Mouse (Mus musculus): Measurements from ENCODE around the gene Frat1. TPM values are rescaled to one million over a fixed set of nuclear protein-coding genes. Genes with fewer than 3 reads are reported as not detected.

Frat1 gene
- polyA plus RNA-seq, 1 experiment from 2014 or later = 30.9 TPM

DNA sequence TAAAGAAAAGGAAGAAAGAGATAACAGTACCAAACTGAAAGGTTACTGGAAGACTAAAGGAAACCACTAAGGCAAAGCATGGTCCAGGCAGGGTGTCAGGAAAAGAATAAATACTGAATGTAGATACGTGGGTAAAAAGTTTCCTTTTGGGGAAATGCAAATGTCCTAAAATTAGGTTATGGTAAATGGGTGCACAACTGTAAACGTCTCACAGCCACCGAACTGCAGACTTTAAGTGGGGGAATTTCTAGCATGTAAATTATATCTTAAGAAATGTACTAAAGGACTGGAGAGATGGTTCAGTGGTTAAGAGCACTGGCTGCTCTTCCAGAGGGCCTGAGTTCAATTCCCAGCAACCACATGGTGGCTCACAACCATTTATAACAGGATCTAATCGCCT is 11.0 kb upstream of the Frat1 start:
- H3K9me3 ChIP-seq = no peaks in the 10 kb centered on the region
- no peaks in the 10 kb centered on the region for H3K4me1 ChIP-seq
- no peak overlapping the region for H3K9ac ChIP-seq
- no peak overlapping the region for H3K4me2 ChIP-seq
- 83% methylated on average over 4 of the region's 4 CpGs for WGBS
- H3K4me3 ChIP-seq = no peak overlapping the region
- no peak for ATAC-seq (replicated peaks)
- no peaks in the 10 kb centered on the region for H3K27me3 ChIP-seq (replicated peaks)
- no peaks in the 10 kb centered on the region for H3K36me3 ChIP-seq (replicated peaks)
- H3K27ac ChIP-seq = no peak overlapping the region

DNA sequence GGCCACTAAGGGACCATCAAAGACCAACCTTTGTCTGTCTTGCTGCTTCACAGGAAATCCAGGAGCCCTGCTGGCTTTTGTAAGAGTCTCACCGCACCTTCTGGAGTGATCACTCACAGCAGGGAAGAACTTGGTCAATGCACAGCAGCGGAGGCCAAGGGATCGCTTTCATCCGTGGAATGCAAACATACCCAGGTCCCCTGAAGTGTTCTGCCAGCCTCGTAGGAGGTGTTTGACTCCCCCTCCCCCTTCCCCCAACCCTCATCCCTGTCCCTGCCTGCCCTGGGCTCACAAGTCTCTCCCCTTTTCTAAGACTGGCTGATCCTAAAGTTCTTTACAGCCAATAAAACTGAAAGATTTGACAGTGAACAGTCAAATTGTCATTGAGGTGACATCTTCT is 8.3 kb upstream of the Frat1 start:
- Histone ChIP-seq H3K27ac (no peak overlapping the region), H3K4me1 (no peaks in the 10 kb centered on the region), H3K9me3 (no peaks in the 10 kb centered on the region), H3K27me3 (replicated peaks) (no peaks in the 10 kb centered on the region), H3K9ac (no peak overlapping the region), H3K36me3 (replicated peaks) (no peaks in the 10 kb centered on the region), H3K4me3 (no peak overlapping the region), H3K4me2 (no peak overlapping the region)
- 7% methylated on average over 5 of the region's 5 CpGs for WGBS
- ATAC-seq (replicated peaks) = no peak

DNA sequence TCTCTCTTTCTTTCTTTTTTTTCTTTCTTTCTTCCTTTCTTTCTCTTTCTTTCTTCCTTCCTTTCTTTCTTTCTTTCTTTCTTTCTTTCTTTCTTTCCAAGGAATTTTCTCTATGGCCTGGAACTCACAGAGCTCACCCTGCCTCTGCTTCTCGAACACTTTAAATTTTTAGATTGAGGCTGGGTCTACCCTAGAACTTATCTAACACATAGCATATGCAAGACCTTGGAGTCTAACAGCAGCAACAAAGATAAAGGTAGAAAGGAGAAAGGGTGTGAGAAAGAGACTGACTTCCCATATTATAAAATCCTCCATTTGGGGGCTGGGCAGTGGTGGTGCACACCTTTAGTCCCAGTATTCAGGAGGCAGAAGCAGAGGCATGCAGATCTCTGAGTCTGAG is 7.2 kb upstream of the Frat1 start:
- 93% methylated on average over 1 of the region's 1 CpGs for WGBS

GRCm38 (mm10) chr19:41824950-41825349 is 4.8 kb upstream of the Frat1 start:
- WGBS = 90% methylated on average over 5 of the region's 5 CpGs

More for the DNA sequence above, 7.2 kb upstream of the Frat1 start:
- no peaks in the 10 kb centered on the region for H3K27me3 ChIP-seq (replicated peaks)
- no peak overlapping the region for H3K4me2 ChIP-seq
- ATAC-seq (replicated peaks) = no peak
- no peak overlapping the region for H3K9ac ChIP-seq
- H3K4me3 ChIP-seq = no peak overlapping the region
- no peaks in the 10 kb centered on the region for H3K4me1 ChIP-seq
- no peaks in the 10 kb centered on the region for H3K9me3 ChIP-seq
- no peak overlapping the region for H3K27ac ChIP-seq
- no peaks in the 10 kb centered on the region for H3K36me3 ChIP-seq (replicated peaks)

GRCm38 (mm10) chr19:41826529-41826928 is 3.2 kb upstream of the Frat1 start:
- Histone ChIP-seq H3K27ac (no peak overlapping the region), H3K4me3 (no peak overlapping the region), H3K4me1 (peaks cover 4% of the 10 kb centered on the region), H3K9me3 (no peaks in the 10 kb centered on the region), H3K36me3 (replicated peaks) (no peaks in the 10 kb centered on the region), H3K4me2 (no peak overlapping the region), H3K27me3 (replicated peaks) (no peaks in the 10 kb centered on the region), H3K9ac (no peak overlapping the region)
- 92% methylated on average over 3 of the region's 3 CpGs for WGBS
- ATAC-seq (replicated peaks) = no peak

More at GRCm38 (mm10) chr19:41824950-41825349, 4.8 kb upstream of the Frat1 start:
- H3K27me3 ChIP-seq (replicated peaks) = no peaks in the 10 kb centered on the region
- no peaks in the 10 kb centered on the region for H3K36me3 ChIP-seq (replicated peaks)
- H3K27ac ChIP-seq = no peak overlapping the region
- H3K4me1 ChIP-seq = no peaks in the 10 kb centered on the region
- ATAC-seq (replicated peaks) = no peak
- no peak overlapping the region for H3K4me2 ChIP-seq
- H3K9me3 ChIP-seq = no peaks in the 10 kb centered on the region
- no peak overlapping the region for H3K9ac ChIP-seq
- no peak overlapping the region for H3K4me3 ChIP-seq

DNA sequence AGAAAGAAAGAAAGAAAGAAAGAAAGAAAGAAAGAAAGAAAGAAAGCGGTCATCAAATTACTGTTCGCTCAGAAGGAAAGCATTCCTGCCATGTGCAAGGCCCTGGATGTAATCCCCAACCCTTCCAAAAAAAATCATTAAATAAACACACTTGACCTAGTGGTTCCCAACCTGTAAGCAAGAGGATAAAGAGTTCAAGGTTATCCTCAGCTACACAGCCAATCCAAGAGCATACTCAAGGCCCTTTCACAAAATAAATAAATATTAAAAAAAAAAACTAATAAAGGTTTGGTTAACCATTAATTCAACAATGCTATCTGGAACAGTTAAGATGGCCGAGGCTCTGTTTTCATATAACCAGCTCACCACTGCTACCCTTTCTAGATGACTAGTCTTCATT is 829 bp upstream of the Frat1 start:
- H3K4me3 ChIP-seq = peak overlapping the region; percentile 76
- H3K4me1 ChIP-seq = peaks cover 26% of the 10 kb centered on the region
- H3K27me3 ChIP-seq (replicated peaks) = no peaks in the 10 kb centered on the region
- 68% methylated on average over 3 of the region's 3 CpGs for WGBS
- H3K9ac ChIP-seq = peak overlapping the region; percentile 56
- H3K4me2 ChIP-seq = peak overlapping the region; percentile 94
- ATAC-seq (replicated peaks) = no peak
- no peaks in the 10 kb centered on the region for H3K36me3 ChIP-seq (replicated peaks)
- no peaks in the 10 kb centered on the region for H3K9me3 ChIP-seq
- peak overlapping the region; percentile 95 for H3K27ac ChIP-seq

GRCm38 (mm10) chr19:41830106-41831031 is 599 bp downstream of the Frat1 start:
- Histone ChIP-seq H3K36me3 (replicated peaks) (no peaks in the 10 kb centered on the region), H3K4me3 (peak overlapping the region; percentile 76), H3K27me3 (replicated peaks) (no peaks in the 10 kb centered on the region), H3K9me3 (no peaks in the 10 kb centered on the region), H3K9ac (peak overlapping the region; percentile 56), H3K27ac (peak overlapping the region; percentile 95), H3K4me1 (peaks cover 32% of the 10 kb centered on the region), H3K4me2 (peak overlapping the region; percentile 94)
- WGBS = under 1% methylated on average over 84 of the region's 112 CpGs
- peak; percentile 67 for ATAC-seq (replicated peaks)

DNA sequence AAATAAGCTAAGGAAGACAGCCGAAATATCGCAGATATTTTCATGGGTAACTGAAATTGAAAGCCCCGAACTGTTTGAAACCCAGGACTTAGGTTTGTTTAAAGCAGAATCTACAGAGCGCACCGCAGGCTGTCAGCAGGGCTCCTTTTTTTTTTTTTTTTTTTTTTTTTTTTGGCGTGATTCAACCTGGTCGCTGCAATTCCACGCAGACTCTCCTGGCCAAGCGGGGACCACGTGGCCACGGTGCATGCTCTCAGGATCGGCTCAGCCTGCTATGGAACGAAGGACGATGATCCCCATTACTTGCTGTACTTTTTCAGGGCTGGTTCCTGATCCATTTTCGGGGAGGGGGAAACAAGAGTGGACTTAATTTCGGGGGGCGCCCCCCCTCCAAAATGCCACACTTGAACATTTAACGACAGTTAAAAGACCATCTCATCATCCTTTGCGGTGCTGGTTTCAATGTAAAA is 1.4 kb downstream of the Frat1 start:
- peak overlapping the region; percentile 95 for H3K27ac ChIP-seq
- under 1% methylated on average over 19 of the region's 19 CpGs for WGBS

GRCm38 (mm10) chr19:41831718-41832391 is 2.1 kb downstream of the Frat1 start:
- WGBS = 7% methylated on average over 14 of the region's 14 CpGs
- H3K27me3 ChIP-seq (replicated peaks) = no peaks in the 10 kb centered on the region
- no peaks in the 10 kb centered on the region for H3K9me3 ChIP-seq
- no peak for ATAC-seq (replicated peaks)
- H3K27ac ChIP-seq = peak overlapping the region; percentile 1; the same call in 1 of the 2 replicates
- no peaks in the 10 kb centered on the region for H3K36me3 ChIP-seq (replicated peaks)
- peak overlapping the region; percentile 76 for H3K4me3 ChIP-seq
- H3K9ac ChIP-seq = peak overlapping the region; percentile 23
- peak overlapping the region; percentile 94 for H3K4me2 ChIP-seq
- H3K4me1 ChIP-seq = peaks cover 45% of the 10 kb centered on the region

More for the DNA sequence above, 1.4 kb downstream of the Frat1 start:
- Histone ChIP-seq H3K4me2 (peak overlapping the region; percentile 94), H3K9ac (peak overlapping the region; percentile 56), H3K4me1 (peaks cover 40% of the 10 kb centered on the region), H3K36me3 (replicated peaks) (no peaks in the 10 kb centered on the region), H3K27me3 (replicated peaks) (no peaks in the 10 kb centered on the region), H3K4me3 (peak overlapping the region; percentile 76), H3K9me3 (no peaks in the 10 kb centered on the region)
- no peak for ATAC-seq (replicated peaks)

DNA sequence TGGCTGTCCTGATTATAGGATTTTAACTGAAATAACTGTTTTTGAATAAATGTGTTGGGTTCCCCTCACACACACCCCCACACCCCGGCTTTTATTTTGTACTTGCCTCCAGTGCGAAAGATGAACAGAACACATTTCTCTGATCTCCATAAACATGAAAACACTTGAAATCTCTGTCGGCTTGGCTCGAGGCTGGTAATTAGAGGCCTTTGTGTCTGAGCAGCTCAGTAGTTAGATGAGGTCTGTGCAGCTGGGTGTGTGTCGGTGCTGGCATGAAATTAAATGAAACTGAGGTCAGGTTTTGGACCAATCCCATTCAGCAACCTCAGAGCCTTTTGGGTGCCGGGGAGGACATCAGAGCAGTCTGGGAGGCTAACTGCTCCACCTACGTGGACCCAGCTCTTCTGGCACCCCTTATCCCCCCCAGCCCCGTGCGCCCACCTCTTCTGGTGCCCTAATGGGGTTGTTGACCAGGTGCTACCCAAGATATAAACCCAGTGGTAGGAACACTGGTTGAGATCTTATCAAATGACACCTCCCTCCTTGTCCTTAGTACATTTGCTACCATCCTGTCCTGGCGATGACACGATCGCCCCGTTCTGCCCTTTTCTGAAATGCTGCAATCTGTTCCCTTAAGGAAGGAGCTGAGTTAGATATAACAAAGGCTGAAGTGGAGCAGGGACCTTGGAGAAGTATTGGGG is 2.9 kb downstream of the Frat1 start:
- no peak overlapping the region for H3K27ac ChIP-seq
- peak overlapping the region; percentile 3 for H3K9ac ChIP-seq
- peak overlapping the region; percentile 94 for H3K4me2 ChIP-seq
- H3K36me3 ChIP-seq (replicated peaks) = no peaks in the 10 kb centered on the region
- H3K27me3 ChIP-seq (replicated peaks) = no peaks in the 10 kb centered on the region
- peaks cover 45% of the 10 kb centered on the region for H3K4me1 ChIP-seq
- H3K9me3 ChIP-seq = no peaks in the 10 kb centered on the region
- ATAC-seq (replicated peaks) = no peak
- peak overlapping the region; percentile 76 for H3K4me3 ChIP-seq
- 61% methylated on average over 13 of the region's 13 CpGs for WGBS

DNA sequence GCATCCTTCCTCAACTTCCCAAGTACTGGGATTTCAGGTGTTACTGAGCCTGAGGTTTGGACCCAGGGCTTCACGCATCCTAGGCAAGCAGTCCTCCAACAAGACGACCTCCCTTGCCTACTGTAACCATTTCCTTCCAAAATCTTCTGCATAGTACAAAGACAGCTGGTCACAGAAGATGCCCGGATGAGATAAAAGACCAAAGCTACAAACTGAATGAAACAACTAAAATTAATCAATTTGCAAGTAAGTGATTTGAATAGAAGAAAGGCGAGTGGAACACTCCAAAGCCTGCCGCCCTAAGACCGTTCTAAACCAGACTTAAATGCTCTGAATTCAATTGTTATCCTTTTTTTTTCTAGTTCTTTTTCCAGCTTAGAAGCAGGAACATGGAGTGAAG is 5.6 kb downstream of the Frat1 start:
- Histone ChIP-seq H3K9ac (no peak overlapping the region), H3K4me1 (peaks cover 45% of the 10 kb centered on the region), H3K4me3 (no peak overlapping the region), H3K36me3 (replicated peaks) (no peaks in the 10 kb centered on the region), H3K27me3 (replicated peaks) (no peaks in the 10 kb centered on the region), H3K9me3 (no peaks in the 10 kb centered on the region), H3K27ac (peak overlapping the region; percentile 66), H3K4me2 (peak overlapping the region; percentile 43)
- no peak for ATAC-seq (replicated peaks)
- WGBS = 41% methylated on average over 6 of the region's 6 CpGs

GRCm38 (mm10) chr19:41835816-41836215 is 6.0 kb downstream of the Frat1 start:
- peak overlapping the region; percentile 72 for H3K27ac ChIP-seq
- 3% methylated on average over 6 of the region's 6 CpGs for WGBS
- peak; percentile 72 for ATAC-seq (replicated peaks)
- H3K4me3 ChIP-seq = peak overlapping the region; percentile 13; the same call in 1 of the 2 replicates
- H3K9me3 ChIP-seq = no peaks in the 10 kb centered on the region
- peaks cover 45% of the 10 kb centered on the region for H3K4me1 ChIP-seq
- peak overlapping the region; percentile 43 for H3K4me2 ChIP-seq
- H3K36me3 ChIP-seq (replicated peaks) = no peaks in the 10 kb centered on the region
- H3K27me3 ChIP-seq (replicated peaks) = no peaks in the 10 kb centered on the region
- peak overlapping the region; percentile 12; the same call in 1 of the 2 replicates for H3K9ac ChIP-seq

Measured in midbrain, embryonic 15.5 days (tissue).